Mouse (Mus musculus) testis, adult 2 months (tissue): Measurements from ENCODE around the gene Ctrl.

Source experiments
- CTCF ChIP-seq: fragments of 200-500 bp; IDR thresholded peaks from 2 replicates; pipeline ENCODE4 v1.5.1; 2012; ENCODE audit warnings: low read depth, mild to moderate bottlenecking, inconsistent platforms, low read length, moderate library complexity; ENCODE audit not compliant: control insufficient read depth, insufficient read depth, insufficient replicate concordance
- POLR2A ChIP-seq: fragments of 200-500 bp; IDR thresholded peaks from 2 replicates; pipeline ENCODE4 v1.6.1; 2012; ENCODE audit warnings: low read depth, mild to moderate bottlenecking, inconsistent platforms, low read length, moderate library complexity; ENCODE audit not compliant: control insufficient read depth

- no peak for TF ChIP-seq CTCF
- TF ChIP-seq POLR2A: no peak
These were observed 31.0 kb upstream of the Ctrl start for GRCm38 (mm10) chr8:105964506-105965265.
